Mouse (Mus musculus) embryo, embryonic 11 days (tissue): ENCODE measurements at regions not wholly inside any gene's neighbourhood (a gene's known extent, or its start where the extent isn't known, plus 50 kb on each side); places are given as distances from the start of the nearest gene placed in this dataset.
"Not testable (repeated sequence)": the region's sequence is repeated elsewhere in the genome, so short reads cannot be mapped to it uniquely, and the experiment has no call there.

ENCODE experiments used
- DNase-seq: peaks from one replicate; pipeline ENCODE4 v3.0.0-alpha.2; 2015

DNA sequence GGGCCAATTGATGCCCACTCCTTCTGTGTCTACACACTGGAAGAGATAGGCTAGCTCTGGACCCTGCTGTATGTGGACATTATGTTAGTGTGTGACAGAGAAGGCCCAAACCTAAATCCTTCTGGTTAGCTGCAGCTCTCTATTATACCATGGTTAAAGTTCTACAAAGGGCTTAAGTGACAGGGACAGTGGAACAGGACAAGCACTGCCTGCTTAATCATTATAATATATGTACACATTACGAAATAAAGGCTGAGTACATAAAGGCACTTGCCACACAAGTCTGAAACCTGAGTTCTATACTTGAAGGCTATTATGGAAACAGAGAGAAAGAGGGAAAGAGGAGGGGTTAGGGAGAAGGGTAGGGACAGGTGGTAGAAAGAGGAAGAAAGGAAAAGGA is 55.2 kb downstream of the Rdh14 start:
- no peak for DNase-seq

DNA sequence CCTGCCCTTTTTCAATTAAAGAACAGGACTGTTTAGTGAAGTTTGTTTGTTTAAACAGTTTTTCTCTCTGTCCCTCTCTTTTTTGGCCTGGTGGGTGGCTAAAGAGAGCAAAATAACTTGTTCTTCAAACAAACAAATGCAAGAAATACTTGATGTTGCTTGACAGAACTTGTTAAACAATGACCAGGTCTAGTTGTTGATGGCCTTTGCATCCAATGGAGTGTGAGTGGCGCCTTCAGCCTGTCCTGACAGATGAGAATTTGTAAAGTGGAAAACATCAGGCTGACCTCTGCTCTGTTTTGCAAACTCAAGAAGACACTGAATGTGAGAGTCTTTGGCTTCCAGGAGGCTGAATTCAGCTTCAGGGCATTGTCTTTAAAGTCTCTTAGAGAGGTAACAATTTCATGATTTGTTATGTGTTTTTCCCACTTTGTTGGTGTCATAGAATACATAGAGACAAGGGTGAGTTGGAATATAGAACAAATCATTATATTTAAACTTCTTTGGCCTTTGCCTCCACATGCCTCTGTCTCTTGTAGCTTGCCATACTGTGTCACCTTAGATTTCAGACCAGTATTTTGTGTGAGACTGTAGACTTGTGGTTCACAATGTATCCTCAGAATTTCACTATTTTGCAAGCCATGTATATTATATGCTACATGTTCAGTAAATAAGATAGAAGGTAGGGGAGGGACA is 67.5 kb downstream of the Rdh14 start:
- no peak for DNase-seq

DNA sequence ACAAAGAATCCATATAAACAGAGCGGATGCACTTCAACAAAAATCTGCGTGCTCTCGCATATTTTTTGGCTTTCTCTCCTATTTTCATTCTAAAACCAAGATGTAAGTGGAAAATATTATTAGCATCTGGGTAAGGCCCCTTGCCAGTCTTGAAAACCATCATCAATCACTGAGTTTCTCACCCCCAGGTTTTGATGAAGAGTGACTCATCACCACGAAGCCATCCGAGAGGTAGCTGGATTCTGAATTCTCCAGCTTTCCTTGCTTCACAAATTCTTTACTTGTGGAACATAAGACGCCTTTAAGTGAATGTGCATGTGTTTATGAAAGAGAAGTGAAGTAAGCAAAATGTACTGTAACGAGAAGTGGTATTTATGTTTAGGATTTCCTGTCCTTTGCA is 71.2 kb downstream of the Rdh14 start:
- DNase-seq, result no peak

DNA sequence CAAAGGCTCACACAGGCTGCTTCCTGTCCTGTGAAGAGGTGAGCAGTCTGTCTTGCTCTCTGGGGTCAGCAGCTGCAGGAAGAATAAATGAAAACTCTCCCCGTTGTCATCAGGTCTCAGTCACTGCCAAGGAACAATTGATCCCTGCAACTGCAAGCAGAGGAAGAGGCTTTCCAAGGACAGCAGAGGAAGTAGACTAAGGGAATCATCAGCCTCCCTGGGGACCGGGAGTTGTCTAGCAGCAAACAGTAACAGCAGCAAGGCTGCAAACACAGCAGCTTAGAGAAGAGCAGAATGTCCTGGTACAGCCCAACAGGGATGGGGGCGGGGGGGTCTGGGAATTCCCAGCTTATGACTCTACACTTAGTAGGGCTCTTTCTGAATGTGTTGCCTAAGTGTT is 72.4 kb downstream of the Rdh14 start:
- peak; percentile 5 for DNase-seq

DNA sequence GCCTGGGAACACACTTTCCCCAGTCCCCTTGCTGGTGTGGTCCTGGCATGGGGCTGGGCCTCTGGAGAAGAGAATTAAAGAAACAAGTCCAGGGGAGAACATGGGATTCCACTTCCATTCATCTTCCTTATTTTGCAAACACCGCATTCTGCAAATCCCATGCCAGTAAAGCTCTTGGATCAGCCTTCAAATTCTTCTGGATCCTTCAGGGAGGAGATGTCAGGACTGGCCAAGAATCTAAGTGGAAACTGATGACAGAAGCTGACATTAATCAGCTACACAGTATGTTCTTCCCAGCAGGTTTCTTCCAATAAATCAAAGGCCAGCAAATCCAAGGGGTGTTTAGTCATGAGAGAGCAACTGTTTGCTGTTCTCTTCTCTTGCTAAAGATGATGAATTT is 83.4 kb downstream of the Rdh14 start:
- peak; percentile 5 for DNase-seq

DNA sequence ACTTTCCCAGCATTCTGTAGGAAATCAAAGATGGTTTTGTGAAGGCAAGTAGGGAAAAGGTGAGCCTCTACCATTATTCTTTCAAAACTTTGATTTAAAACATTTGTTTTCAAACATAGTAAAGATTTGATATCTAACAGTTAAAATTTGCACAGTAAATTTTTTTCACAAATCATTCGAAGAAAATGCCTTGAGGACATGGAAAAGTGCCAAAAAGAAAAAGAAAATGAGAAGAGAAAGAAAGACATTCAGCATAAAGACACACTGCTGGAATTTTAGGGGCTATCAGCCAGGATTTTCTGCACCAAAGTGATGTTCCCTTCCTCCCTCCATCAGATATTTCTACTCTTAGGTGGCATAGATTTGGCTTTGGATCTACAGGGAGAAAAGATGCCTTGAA is 90.2 kb downstream of the Rdh14 start:
- no peak for DNase-seq

DNA sequence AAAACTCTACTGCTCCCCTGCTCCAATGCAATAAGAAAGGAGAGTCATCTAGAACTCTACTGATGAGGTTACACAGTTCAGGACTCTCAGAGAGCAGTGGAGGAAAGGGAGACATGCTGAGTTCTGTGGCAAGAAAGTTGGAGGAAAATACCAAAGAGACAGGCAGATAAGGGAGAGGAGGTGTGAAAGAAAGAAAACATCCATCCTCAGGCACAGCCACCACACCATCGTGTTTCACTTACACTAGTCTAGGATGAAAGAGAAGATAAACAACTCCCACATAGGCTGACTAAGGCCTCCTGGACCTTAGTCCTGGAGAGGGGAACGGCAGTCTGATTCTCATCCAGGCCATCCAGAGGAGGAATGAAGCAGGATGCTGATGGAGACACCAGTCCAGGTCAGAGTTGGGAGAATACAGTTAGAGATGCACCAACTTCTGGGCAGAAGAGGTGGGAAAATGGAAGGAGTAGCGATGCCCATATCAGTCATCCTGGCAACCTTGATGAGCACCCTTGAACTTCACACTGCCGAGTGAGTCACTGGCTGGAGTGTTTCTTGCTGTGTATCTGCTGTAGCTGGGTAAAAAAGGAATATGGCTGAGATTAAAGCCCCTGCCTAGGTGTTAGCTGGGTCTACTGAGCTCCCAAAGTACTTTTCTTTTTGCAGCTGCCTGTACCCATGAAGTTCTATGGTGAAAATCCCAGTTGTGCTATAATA is 91.9 kb downstream of the Rdh14 start:
- DNase-seq, result no peak

DNA sequence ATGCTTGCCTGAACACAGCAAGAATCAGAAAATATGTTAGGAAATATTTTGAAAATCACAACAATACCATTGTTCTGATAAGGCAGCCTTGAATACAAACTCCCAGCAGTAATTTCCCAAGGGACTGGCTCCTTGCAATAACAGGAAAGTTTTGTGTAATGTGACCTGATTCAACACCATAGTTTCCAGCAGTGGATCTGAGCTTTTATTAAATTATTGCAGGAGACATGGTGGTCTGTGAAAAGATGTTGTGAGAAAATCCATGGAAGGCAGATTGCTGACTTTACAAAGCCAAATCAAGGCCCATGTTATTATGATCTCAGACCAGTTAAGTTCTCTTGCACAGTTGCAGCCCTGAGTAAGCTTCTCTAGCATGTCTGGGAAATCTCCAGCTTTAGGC is 116.1 kb downstream of the Rdh14 start:
- DNase-seq, result peak; percentile 9

DNA sequence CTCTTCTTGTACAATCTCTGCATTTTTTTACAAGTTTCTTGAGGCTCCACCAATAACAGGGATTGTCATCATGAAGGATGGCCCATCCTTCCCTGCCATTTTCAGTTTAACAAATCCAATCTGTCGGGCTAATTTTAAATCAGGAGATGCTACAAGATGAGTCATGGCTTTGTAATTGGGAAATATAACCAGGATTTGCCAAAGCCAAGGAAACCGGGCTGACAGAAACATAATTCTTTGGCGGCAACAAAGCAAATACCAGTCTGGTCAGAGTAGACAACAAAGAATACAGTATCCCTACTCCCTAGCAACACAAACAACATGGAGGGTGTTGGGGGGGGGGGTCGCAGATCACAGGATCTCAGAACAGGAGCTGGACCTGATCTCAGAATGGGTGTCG is 123.0 kb downstream of the Rdh14 start:
- DNase-seq, result no peak

DNA sequence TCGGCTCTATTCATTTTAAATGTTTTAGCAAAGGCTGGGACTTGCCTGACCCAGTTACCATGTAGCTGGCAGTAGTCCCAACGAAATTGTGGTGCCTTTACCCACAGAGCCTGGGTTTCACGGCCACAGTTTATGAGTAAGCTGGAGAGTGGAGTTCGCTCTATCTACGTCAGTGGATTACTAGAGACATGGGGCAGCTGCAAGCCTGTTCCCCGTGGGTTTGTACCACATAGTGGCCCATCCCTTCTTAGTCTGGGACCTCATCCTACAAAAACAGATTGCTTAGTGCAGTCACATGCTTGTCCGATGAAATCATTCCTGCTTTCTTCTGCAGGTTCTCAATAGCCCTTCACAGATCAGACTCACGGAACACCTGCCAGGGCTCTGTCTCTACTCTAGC is 123.7 kb downstream of the Rdh14 start:
- DNase-seq, result no peak

DNA sequence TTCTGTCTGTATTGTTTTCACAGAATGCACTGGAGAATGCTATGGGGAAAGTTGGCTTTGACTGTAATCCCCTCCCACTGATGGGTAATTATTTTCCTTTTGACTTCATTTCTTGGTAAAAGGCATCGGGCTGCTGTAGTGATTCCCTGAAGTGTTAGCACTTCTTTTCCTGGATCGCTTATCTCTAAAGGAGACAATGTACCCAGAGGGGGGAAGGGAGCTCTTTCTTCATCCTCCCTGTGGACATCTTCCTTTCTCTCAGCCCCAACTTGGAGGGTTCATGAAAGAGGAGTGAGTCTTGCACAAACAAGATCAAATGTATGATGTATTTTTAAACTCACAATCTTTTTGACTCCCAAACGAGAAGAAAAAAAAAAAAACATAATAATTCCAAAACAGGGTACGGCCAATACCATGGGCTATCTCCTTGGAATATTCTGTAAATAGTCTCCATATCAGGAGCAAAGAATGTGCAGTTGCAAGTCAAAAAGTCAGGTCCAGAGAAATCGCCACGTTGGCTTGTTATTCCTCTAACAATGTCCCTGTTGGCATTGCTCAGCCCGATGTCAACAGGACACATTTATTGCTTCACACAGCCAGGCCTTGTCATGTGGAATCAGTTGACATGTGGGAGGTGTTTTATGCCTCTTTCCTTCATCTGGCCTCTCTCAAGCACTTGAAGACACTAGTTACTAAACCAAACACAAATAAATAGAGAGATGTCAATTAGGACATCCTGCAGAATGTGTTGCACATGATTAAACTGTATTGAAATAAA is 134.1 kb downstream of the Rdh14 start:
- DNase-seq, result no peak

DNA sequence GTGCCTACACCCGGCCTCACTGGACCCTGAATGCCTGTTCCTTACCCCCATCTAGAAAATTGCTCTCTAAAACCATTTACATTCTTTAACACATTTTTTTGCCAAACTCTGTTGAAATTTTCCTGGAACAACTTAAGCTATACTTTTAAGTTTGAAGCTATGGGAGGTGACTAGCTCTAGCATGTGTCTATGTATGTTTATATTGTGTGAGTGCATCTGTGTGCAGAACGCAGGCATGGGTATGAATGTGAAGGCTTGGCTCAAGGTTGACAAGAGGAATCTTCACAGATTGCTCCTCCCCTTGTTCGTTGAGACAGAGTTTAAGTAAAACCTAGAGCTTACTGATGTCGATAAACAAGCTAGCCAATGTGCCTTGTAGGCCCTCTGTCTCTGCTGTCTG is 135.4 kb downstream of the Rdh14 start:
- no peak for DNase-seq

DNA sequence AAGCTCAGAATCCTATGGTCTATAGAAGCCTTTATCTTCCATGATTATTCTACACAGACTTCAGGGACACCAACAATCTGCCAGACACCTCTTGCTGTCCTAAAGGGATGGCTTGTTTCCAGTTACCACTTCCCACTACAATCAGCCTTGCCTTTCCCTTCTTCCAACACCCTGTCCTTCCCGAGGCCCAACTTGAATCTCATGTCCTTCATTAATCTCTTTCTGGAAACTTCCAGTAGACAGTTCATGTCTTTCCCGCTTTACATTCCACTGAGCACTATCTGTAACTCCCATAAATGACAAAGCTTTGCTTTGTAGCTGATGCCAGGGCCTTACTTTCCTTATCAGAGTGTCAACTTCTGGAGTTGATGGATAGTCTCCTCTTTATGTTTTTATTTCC is 138.5 kb downstream of the Rdh14 start:
- no peak for DNase-seq

DNA sequence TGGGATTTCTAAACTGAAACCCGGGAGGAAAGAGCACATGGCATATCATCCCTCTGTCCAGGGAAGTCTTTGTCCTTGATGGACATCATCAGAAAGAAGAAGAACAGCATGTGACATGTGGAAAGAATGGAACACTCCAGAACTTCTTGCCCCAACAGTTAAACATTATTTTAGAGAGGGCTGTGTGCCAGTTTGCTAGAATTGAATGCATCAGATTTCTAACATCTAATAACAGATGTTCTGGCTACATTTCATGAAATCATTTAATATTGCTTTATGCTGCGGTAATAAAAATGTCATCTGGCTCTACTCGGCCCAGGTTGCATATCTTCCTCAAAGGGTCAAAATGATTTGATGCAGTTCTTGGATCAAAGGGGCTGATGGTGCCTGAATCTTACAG is 140.4 kb downstream of the Rdh14 start:
- no peak for DNase-seq

DNA sequence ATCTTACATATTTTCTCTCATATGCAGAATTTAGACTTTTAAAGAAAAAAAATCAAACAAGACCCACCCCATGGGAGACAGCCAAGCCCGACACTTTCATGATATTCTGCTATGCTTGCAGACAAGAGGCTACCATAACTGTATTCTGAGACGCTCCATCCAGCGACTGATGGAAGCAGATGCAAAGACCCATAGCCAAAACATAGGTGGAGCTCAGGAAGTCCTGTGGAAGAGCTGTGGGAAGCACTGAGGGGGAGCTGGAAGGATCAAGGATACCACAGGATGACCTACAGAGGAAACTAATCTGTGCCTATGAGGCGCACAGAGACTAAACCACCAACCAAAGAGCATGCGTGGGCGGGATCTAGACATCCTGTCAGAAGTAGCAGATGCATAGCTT is 143.4 kb downstream of the Rdh14 start:
- no peak for DNase-seq

DNA sequence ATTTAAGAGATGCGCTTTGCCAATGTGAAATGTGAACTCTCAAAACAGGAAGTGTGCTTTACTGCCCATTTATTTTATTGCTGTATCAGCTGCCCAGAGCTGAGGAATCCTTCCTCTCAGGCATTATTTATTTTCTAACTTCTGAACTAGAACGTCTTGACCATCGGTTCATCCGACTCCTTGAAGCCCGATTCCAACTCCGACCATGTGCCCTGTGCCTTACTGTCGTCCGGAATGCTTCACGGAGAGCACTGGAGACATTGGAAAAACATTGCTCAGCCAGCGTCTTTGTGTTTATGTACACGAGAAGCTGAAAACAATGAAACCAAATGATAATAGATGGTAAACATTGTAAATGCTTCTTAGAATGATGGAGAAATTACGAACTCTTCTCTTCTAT is 145.7 kb downstream of the Rdh14 start:
- DNase-seq, result no peak

DNA sequence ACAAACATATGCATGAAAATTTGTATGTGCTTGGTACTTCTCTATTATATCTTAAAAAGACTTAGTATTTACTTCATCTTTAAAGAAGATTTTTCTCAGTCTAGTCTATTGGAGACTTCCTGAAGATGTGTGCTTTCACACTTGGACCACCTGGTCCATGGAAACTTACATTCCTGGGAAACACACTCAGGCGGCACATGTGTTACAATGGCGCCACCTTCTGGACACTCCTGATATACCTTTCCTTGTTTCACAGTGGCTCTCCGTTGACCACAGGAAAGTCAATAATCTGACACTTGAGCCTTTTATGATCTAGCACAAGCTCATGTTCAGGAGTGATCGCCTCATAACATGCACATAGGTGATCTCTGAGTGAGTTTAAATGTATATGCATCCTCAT is 146.5 kb downstream of the Rdh14 start:
- DNase-seq, result peak; percentile 82

DNA sequence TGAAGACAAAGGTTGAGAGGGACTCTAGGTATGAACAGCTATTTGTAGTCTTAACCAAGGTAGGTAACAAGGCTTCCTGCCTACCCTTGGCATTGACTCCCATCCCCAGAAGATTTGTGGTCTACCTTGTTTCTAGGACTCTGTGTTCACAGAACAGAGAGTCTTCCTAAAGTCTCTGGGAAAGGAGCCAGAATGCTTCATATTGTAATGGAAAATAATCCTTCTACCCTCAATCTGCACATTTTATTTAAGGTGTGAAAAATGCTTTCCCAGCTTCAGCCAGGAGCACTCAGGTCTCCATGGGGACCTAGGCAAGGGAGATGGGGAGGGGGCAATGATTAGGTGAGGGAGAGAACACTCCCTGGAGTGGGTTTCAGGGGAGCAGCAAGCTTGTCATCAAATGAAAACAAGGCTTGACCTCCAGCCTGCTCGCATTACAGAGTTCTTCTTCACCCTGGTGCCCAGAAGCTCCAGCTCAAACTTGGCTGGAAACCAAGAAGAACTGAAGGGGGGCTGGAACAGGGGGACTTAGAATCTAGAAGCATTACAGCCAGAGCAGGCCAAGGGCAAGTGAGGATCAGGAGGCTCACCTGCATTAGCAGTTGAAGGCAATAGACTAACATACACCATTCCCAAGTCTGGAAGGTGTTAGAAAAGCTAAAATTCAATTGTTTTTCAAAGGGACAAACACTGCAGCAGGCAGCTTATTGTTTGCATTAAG is 159.1 kb downstream of the Rdh14 start:
- DNase-seq, result no peak

DNA sequence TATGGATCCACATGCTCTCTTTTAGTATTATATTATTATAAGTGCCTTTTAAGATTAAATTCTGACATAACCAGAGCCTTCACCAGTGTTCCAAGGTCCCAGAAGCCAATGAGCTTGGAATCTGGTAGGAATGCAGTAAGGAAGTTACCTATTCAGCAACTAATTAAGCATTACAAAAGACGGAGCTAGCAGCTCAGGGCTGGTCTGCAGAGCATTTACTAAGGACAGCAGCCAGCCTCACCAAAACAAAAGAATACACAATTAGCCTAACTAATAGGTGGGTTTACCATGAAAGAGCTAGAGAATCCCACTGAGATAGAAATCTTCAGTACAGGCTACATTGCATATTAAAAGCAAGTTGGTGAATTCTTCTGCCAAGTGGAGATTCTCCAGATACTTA is 164.1 kb downstream of the Rdh14 start:
- not testable (repeated sequence) for DNase-seq

DNA sequence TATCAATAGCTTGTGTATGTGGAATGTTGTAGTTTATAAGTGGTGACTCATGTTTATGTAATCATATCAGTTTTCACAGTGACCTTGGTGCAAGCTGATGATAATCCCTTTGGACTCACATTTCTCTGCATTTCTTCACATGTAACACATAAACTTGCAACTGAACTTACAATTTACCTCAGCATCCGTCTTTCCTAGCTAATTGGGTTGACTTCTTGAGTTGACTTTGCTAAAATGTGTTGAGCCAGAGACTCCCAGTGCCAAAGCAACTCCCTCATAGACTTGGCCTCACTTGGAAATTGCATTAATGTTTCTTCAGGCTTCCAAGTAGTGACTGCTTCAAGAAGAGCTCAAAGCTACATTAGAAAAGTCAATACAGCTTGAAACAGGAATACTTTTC is 172.4 kb downstream of the Rdh14 start:
- DNase-seq, result no peak

DNA sequence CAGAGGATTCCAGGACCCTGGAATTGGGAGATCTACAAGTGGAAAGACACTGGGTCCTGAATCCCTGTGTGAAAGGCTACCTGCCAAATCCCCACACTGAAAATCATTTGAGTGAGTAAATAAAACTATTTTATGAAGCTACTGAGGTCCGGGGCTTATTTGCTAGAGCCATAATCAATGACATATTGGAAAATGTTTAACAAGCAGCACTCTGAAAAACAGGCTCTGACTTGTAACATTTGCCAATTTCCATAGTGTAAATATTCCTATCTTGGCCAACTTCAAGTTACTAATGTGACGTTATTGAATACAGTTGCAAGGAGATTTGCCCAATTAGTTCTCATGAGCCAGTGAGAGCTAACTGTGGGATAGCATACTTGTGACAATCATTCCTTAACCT is 177.3 kb downstream of the Rdh14 start:
- DNase-seq, result no peak

DNA sequence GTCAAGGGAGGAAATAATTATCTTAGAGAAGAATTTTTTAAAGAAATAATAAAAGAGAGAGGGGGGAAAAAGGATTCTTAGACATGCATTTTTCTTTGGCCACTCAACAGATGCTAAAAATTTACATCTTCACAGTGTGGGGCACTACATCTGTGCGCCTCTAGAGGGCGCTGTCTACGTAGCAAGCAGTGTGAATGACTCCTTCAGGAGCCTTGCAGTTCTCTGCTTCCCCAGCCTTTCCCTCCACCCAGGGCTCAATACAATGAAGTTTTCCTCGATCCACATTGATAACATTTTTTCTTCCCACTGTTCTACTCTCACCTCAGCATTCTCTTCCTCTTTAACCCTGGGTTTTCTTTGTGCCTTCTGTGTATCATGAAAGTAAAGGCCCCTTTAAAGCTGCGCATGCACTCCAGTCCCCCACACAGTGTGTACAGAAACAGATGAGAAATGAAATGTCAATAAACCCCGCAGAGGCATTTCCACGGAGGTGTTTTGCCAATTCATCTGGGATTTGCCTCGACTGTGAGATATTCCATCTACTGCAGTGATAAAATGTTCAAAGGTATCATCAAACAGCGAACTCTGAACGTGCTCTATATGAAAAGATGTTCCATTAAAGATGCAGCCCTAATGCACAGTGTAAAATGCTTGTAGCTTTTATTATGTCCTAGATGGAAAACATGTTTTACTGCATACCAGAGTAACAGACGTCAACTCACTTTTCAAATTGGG is 181.2 kb downstream of the Rdh14 start:
- peak; percentile 48 for DNase-seq

DNA sequence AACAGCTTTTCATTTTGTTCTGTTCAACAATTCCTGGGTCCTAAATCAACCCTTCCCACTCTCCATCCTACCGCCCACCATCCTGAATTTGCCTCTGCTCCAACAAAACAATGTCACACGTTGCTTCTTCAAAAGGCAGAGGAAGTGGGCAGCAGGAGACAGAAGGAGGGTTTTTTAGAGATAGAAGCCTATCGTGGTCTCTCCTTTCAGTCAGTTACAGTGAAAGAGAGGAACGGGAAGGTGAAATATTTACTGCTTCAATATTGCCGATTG is 181.7 kb downstream of the Rdh14 start:
- DNase-seq, result no peak
